Mouse (Mus musculus) forebrain, embryonic 14.5 days (tissue): ENCODE measurements at regions not wholly inside any gene's neighbourhood (a gene's known extent, or its start where the extent isn't known, plus 50 kb on each side); places are given as distances from the start of the nearest gene placed in this dataset.

Experiments
- ATAC-seq: fragments of 200-750 bp; cut with Nextera tagmentation; 2 replicates; pipeline ENCODE4 v1.8.0; 2017; ENCODE audit warnings: mild to moderate bottlenecking, moderate library complexity
- DNase-seq: peaks from one replicate; pipeline ENCODE4 v3.0.0-alpha.2; 2015; ENCODE audit warnings: low spot score
- H3K27ac ChIP-seq: fragments of 300-500 bp; sonication (generic); 2 replicates; pipeline ENCODE4 v1.5.1; 2014; ENCODE audit warnings: low read depth, mild to moderate bottlenecking, control low read depth, low read length, moderate library complexity
- H3K27me3 ChIP-seq: fragments of 300-500 bp; sonication (generic); replicated peaks from 2 replicates; pipeline ENCODE4 v1.6.1; 2014; ENCODE audit warnings: low read length, control low read depth, mixed read lengths; ENCODE audit not compliant: control insufficient read depth, insufficient read depth
- H3K36me3 ChIP-seq: fragments of 300-500 bp; sonication (generic); 2 replicates; pipeline ENCODE4 v1.6.1; 2014; ENCODE audit warnings: low read length, control low read depth; ENCODE audit not compliant: control insufficient read depth, insufficient read depth
- H3K4me1 ChIP-seq: fragments of 300-500 bp; sonication (generic); 2 replicates; pipeline ENCODE4 v1.6.1; 2014; ENCODE audit warnings: antibody characterized with exemption, low read length, control low read depth; ENCODE audit not compliant: control insufficient read depth, insufficient read depth
- H3K4me2 ChIP-seq: fragments of 300-500 bp; sonication (generic); 2 replicates; pipeline ENCODE4 v1.6.1; 2014; ENCODE audit warnings: mild to moderate bottlenecking, control low read depth, low read length
- H3K4me3 ChIP-seq: fragments of 300-500 bp; sonication (generic); 2 replicates; pipeline ENCODE4 v1.5.1; 2014; ENCODE audit warnings: low read depth, low read length, control low read depth
- H3K9ac ChIP-seq: fragments of 300-500 bp; sonication (generic); 2 replicates; pipeline ENCODE4 v1.6.1; 2014; ENCODE audit warnings: mild to moderate bottlenecking, low read length, control low read depth, moderate library complexity
- H3K9me3 ChIP-seq: fragments of 300-500 bp; sonication (generic); replicated peaks from 2 replicates; pipeline ENCODE4 v1.6.1; 2016; ENCODE audit warnings: low read length, control low read depth, mixed read lengths; ENCODE audit not compliant: control insufficient read depth
- WGBS: fragments of 180-500 bp; shearing (Covaris S2); extraction: QIAGEN DNeasy Blood & Tissue Kit; methylation state at CpG from one replicate; pipeline ENCODE4 v1.1.7; 2014; 5-methylcytosine and 5-hydroxymethylcytosine counted together

- ATAC-seq (no peak), DNase-seq (no peak)
- Histone ChIP-seq H3K4me3 (no peak overlapping the region), H3K9me3 (no peaks in the 10 kb centered on the region), H3K9ac (no peak overlapping the region), H3K4me2 (no peak overlapping the region), H3K4me1 (no peaks in the 10 kb centered on the region), H3K36me3 (no peaks in the 10 kb centered on the region), H3K27ac (no peak overlapping the region), H3K27me3 (no peaks in the 10 kb centered on the region)
- 92% methylated on average over 3 of the region's 3 CpGs for WGBS
Observed at GRCm38 (mm10) chr14:95493154-95493553, 387.9 kb upstream of the 4921530L21Rik start.

- DNase-seq (no peak), ATAC-seq (no peak)
- Histone ChIP-seq H3K27me3 (no peaks in the 10 kb centered on the region), H3K36me3 (no peaks in the 10 kb centered on the region), H3K9ac (no peak overlapping the region), H3K4me3 (no peak overlapping the region), H3K9me3 (no peaks in the 10 kb centered on the region), H3K4me1 (no peaks in the 10 kb centered on the region), H3K27ac (no peak overlapping the region), H3K4me2 (no peak overlapping the region)
- WGBS: 68% methylated on average over 2 of the region's 2 CpGs
Observed at GRCm38 (mm10) chr14:95493958-95494357, 387.1 kb upstream of the 4921530L21Rik start.

- H3K4me3 ChIP-seq: no peak overlapping the region
- 0% methylated on average over 1 of the region's 1 CpGs for WGBS
- H3K36me3 ChIP-seq: no peaks in the 10 kb centered on the region
- no peak overlapping the region for H3K4me2 ChIP-seq
- ATAC-seq (peak; percentile 72; the same call in 1 of the 2 replicates), DNase-seq (peak; percentile 58)
- H3K27ac ChIP-seq: no peak overlapping the region
- H3K9me3 ChIP-seq: no peaks in the 10 kb centered on the region
- no peak overlapping the region for H3K9ac ChIP-seq
- H3K27me3 ChIP-seq: no peaks in the 10 kb centered on the region
- no peaks in the 10 kb centered on the region for H3K4me1 ChIP-seq
Observed at GRCm38 (mm10) chr14:95515072-95515471, 366.0 kb upstream of the 4921530L21Rik start.

- Histone ChIP-seq H3K27ac (no peak overlapping the region), H3K9me3 (no peaks in the 10 kb centered on the region), H3K9ac (no peak overlapping the region), H3K4me3 (no peak overlapping the region), H3K36me3 (no peaks in the 10 kb centered on the region), H3K27me3 (no peaks in the 10 kb centered on the region), H3K4me2 (no peak overlapping the region), H3K4me1 (no peaks in the 10 kb centered on the region)
- WGBS: 89% methylated on average over 1 of the region's 1 CpGs
- ATAC-seq (no peak), DNase-seq (no peak)
Observed at GRCm38 (mm10) chr14:95518837-95519236, 362.2 kb upstream of the 4921530L21Rik start.

GRCm38 (mm10) chr14:95543863-95544262, 337.2 kb upstream of the 4921530L21Rik start:
- Histone ChIP-seq H3K27ac (no peak overlapping the region), H3K4me2 (no peak overlapping the region), H3K9ac (no peak overlapping the region), H3K9me3 (no peaks in the 10 kb centered on the region), H3K27me3 (no peaks in the 10 kb centered on the region), H3K36me3 (no peaks in the 10 kb centered on the region), H3K4me1 (no peaks in the 10 kb centered on the region), H3K4me3 (no peak overlapping the region)
- ATAC-seq (no peak), DNase-seq (no peak)

GRCm38 (mm10) chr14:95591075-95591474, 290.0 kb upstream of the 4921530L21Rik start:
- Histone ChIP-seq H3K27me3 (no peaks in the 10 kb centered on the region), H3K36me3 (no peaks in the 10 kb centered on the region), H3K4me2 (no peak overlapping the region), H3K9me3 (no peaks in the 10 kb centered on the region), H3K4me1 (no peaks in the 10 kb centered on the region), H3K4me3 (no peak overlapping the region), H3K9ac (no peak overlapping the region), H3K27ac (no peak overlapping the region)
- WGBS: 93% methylated on average over 3 of the region's 3 CpGs
- DNase-seq (no peak), ATAC-seq (no peak)

GRCm38 (mm10) chr14:95596385-95596784, 284.7 kb upstream of the 4921530L21Rik start:
- 50% methylated on average over 2 of the region's 2 CpGs for WGBS
- ATAC-seq (no peak), DNase-seq (no peak)
- no peaks in the 10 kb centered on the region for H3K36me3 ChIP-seq
- H3K9ac ChIP-seq: no peak overlapping the region
- no peaks in the 10 kb centered on the region for H3K27me3 ChIP-seq
- no peaks in the 10 kb centered on the region for H3K9me3 ChIP-seq
- H3K4me2 ChIP-seq: no peak overlapping the region
- H3K4me3 ChIP-seq: no peak overlapping the region
- H3K4me1 ChIP-seq: no peaks in the 10 kb centered on the region
- H3K27ac ChIP-seq: no peak overlapping the region

- peak; percentile 11 for DNase-seq
- no peak overlapping the region for H3K4me3 ChIP-seq
- no peak overlapping the region for H3K27ac ChIP-seq
- no peaks in the 10 kb centered on the region for H3K36me3 ChIP-seq
- H3K9ac ChIP-seq: no peak overlapping the region
- no peak for ATAC-seq
- no peak overlapping the region for H3K4me2 ChIP-seq
- 41% methylated on average over 6 of the region's 6 CpGs for WGBS
- no peaks in the 10 kb centered on the region for H3K4me1 ChIP-seq
- no peaks in the 10 kb centered on the region for H3K9me3 ChIP-seq
- H3K27me3 ChIP-seq: no peaks in the 10 kb centered on the region
Observed at GRCm38 (mm10) chr14:95645980-95646379, 235.1 kb upstream of the 4921530L21Rik start.

GRCm38 (mm10) chr14:95659552-95659951, 221.5 kb upstream of the 4921530L21Rik start:
- no peaks in the 10 kb centered on the region for H3K36me3 ChIP-seq
- H3K9me3 ChIP-seq: no peaks in the 10 kb centered on the region
- ATAC-seq (no peak), DNase-seq (no peak)
- H3K27ac ChIP-seq: no peak overlapping the region
- H3K27me3 ChIP-seq: no peaks in the 10 kb centered on the region
- H3K4me1 ChIP-seq: no peaks in the 10 kb centered on the region
- 15% methylated on average over 1 of the region's 1 CpGs for WGBS
- no peak overlapping the region for H3K4me3 ChIP-seq
- no peak overlapping the region for H3K9ac ChIP-seq
- H3K4me2 ChIP-seq: no peak overlapping the region
